Mouse (Mus musculus) stomach, postnatal 0 days (tissue): Measurements from ENCODE around the gene Copa. TPM values are rescaled to one million over a fixed set of nuclear protein-coding genes. Genes with fewer than 3 reads are reported as not detected.

Experiments used
- ATAC-seq: fragments of 200-750 bp; cut with Nextera tagmentation; 2 replicates; pipeline ENCODE4 v1.8.0; 2017; ENCODE audit not compliant: low FRiP score, low TSS enrichment
- DNase-seq: peaks from one replicate; pipeline ENCODE4 v3.0.0-alpha.2; 2016; ENCODE audit warnings: low spot score
- H3K27ac ChIP-seq: fragments of 300-500 bp; sonication (generic); replicated peaks from 2 replicates; pipeline ENCODE4 v1.5.1; 2014; ENCODE audit warnings: mild to moderate bottlenecking, control low read depth
- H3K27me3 ChIP-seq: fragments of 300-500 bp; sonication (generic); 2 replicates; pipeline ENCODE4 v1.6.1; 2014; ENCODE audit warnings: low read length; ENCODE audit not compliant: control insufficient read depth, insufficient read depth
- H3K36me3 ChIP-seq: fragments of 300-500 bp; sonication (generic); 2 replicates; pipeline ENCODE4 v1.6.1; 2014; ENCODE audit warnings: low read length, mixed read lengths; ENCODE audit not compliant: control insufficient read depth, insufficient read depth
- H3K4me1 ChIP-seq: fragments of 300-500 bp; sonication (generic); replicated peaks from 2 replicates; pipeline ENCODE4 v1.6.1; 2014; ENCODE audit warnings: antibody characterized with exemption; ENCODE audit not compliant: control insufficient read depth, insufficient read depth
- H3K4me2 ChIP-seq: fragments of 300-500 bp; sonication (generic); replicated peaks from 2 replicates; pipeline ENCODE4 v1.6.1; 2014; ENCODE audit warnings: low read depth, mild to moderate bottlenecking, control low read depth, moderate library complexity
- H3K4me3 ChIP-seq: fragments of 300-500 bp; sonication (generic); 2 replicates; pipeline ENCODE4 v1.5.1; 2014; ENCODE audit warnings: low read depth, low read length, control low read depth
- H3K9ac ChIP-seq: fragments of 300-500 bp; sonication (generic); 2 replicates; pipeline ENCODE4 v1.6.1; 2014; ENCODE audit warnings: mild to moderate bottlenecking, low read length, control low read depth, mixed read lengths
- H3K9me3 ChIP-seq: fragments of 300-500 bp; sonication (generic); 2 replicates; pipeline ENCODE4 v1.6.1; 2016; ENCODE audit warnings: low read length; ENCODE audit not compliant: control insufficient read depth
- CTCF ChIP-seq: IDR thresholded peaks from 2 replicates; pipeline ENCODE4 v1.5.1; 2016; ENCODE audit warnings: antibody characterized with exemption, low read depth, mild to moderate bottlenecking, moderate library complexity
- EP300 ChIP-seq: optimal IDR thresholded peaks from 2 replicates; pipeline ENCODE3; 2016; ENCODE audit warnings: antibody characterized with exemption
- WGBS: fragments of 180-500 bp; shearing (Covaris S2); extraction: QIAGEN DNeasy Blood & Tissue Kit; methylation state at CpG from one replicate; pipeline ENCODE4 v1.1.7; 2014; 5-methylcytosine and 5-hydroxymethylcytosine counted together
- polyA plus RNA-seq: library from polyadenylated mRNA; unstranded; fragments of >200 nt; fragmentation: Nextera tagmentation; extraction: Ambion mirVana; gene quantifications from 2 replicates; pipeline ENCODE4 v1.2.1, GENCODE M21; 2015

Copa gene
- polyA plus RNA-seq, 1 experiment from 2014 or later, result 89.6 TPM

DNA sequence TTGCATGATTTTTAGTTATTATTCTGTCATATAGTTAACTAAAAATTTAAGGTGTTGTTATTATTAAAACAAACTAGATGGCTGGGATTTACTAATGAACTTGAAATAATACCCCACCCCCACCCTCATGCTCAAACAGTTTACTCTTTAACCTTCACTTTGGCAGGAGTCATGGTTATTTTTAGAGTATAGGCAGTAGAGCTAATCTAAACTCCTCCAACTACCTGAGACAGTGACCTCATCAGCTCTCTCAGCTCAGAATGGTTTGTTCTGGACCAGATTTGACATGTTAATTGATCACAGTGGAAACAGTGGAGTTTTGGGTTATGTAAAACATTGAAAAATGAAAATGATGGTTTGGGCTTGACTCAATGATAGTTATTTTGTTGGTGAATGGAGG lies 78.2 kb downstream of the Copa start:
- Histone ChIP-seq H3K9me3 (no peaks in the 10 kb centered on the region), H3K36me3 (0 out of 2 replicates have a peak, but pooled peaks cover 2% of the 10 kb centered on the region), H3K4me1 (no peaks in the 10 kb centered on the region), H3K9ac (no peak overlapping the region), H3K4me3 (no peak overlapping the region), H3K27ac (no peak overlapping the region), H3K4me2 (no peak overlapping the region), H3K27me3 (no peaks in the 10 kb centered on the region)
- DNase-seq (no peak), ATAC-seq (peak; percentile 59; the same call in 1 of the 2 replicates)
- TF ChIP-seq EP300, result no peak
- no peak for TF ChIP-seq CTCF

DNA sequence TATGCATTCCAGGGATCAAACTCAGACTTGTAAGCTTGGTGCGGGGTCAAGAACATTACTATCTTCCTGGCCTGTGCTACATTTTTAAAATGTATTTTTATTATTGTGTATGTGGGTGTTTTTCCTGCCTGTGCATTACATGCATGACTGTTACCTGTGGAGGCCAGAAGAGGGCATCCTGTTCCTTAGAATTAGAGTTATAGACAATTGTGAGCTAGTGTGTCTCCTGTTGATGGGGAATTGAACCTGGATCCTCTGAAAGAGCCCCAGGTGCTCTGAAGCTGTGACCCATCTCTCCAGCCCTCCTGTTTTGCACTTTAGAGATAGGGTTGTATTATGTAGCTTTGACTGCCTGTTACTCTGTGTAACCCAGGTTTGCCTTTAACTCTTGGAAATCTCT lies 79.7 kb downstream of the Copa start:
- H3K4me2 ChIP-seq, result no peak overlapping the region
- no peaks in the 10 kb centered on the region for H3K27me3 ChIP-seq
- DNase-seq, result no peak
- no peak for ATAC-seq
- no peak overlapping the region for H3K9ac ChIP-seq
- no peaks in the 10 kb centered on the region for H3K4me1 ChIP-seq
- H3K9me3 ChIP-seq, result no peaks in the 10 kb centered on the region
- 83% methylated on average over 1 of the region's 1 CpGs for WGBS
- peak; percentile 75 for TF ChIP-seq CTCF
- no peak for TF ChIP-seq EP300
- H3K27ac ChIP-seq, result no peak overlapping the region
- H3K4me3 ChIP-seq, result no peak overlapping the region
- H3K36me3 ChIP-seq, result peaks cover 7% of the 10 kb centered on the region

DNA sequence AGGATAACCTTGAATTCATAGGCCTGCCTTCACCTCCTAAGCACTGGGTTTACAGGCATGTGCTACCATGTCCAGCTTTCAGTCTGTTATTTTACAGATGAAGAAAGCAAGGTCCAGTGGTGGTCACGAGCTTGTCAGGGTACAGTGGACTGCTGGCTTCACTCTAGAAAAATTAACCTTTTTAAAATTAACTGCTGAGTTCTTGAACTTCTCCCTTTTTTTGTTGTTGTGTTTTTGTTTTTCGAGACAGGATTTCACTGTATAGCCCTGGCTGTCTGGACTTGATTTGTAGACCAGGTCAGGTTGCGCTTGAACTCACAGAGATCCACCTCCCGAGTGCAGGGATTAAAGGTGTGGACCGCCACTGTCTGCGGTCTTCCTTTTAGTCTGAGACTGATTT lies 80.6 kb downstream of the Copa start:
- Histone ChIP-seq H3K9me3 (no peaks in the 10 kb centered on the region), H3K4me3 (no peak overlapping the region), H3K36me3 (peaks cover 11% of the 10 kb centered on the region), H3K4me1 (no peaks in the 10 kb centered on the region), H3K27me3 (no peaks in the 10 kb centered on the region), H3K27ac (no peak overlapping the region), H3K4me2 (no peak overlapping the region), H3K9ac (no peak overlapping the region)
- ATAC-seq, result no peak
- TF ChIP-seq EP300, result no peak
- no peak for TF ChIP-seq CTCF
- WGBS, result 84% methylated on average over 6 of the region's 6 CpGs
- DNase-seq, result no peak

DNA sequence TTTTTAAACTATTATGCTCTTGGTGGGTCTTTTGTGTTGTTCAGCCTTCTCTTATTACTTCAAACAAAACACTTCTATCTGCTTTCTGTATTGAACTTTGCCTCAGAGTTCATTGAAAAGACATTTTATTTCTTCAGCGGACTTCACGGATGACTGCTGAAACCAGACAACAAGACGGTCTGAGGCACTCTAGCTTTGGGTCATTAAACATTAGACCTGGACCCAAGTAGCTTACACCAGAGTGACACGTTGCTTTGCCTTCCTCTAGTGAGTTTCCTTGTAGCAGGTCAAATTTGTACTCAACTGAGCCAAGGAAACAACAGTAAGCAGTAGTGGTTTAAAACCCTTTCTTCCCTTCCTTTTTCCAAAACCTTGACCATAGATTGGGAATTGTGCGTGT lies 85.6 kb downstream of the Copa start:
- ATAC-seq (no peak), DNase-seq (no peak)
- TF ChIP-seq CTCF (no peak), EP300 (no peak)
- Histone ChIP-seq H3K27me3 (no peaks in the 10 kb centered on the region), H3K4me2 (no peak overlapping the region), H3K9me3 (no peaks in the 10 kb centered on the region), H3K4me1 (no peaks in the 10 kb centered on the region), H3K27ac (no peak overlapping the region), H3K9ac (no peak overlapping the region), H3K36me3 (peaks cover 34% of the 10 kb centered on the region), H3K4me3 (no peak overlapping the region)
- WGBS, result 91% methylated on average over 5 of the region's 5 CpGs

DNA sequence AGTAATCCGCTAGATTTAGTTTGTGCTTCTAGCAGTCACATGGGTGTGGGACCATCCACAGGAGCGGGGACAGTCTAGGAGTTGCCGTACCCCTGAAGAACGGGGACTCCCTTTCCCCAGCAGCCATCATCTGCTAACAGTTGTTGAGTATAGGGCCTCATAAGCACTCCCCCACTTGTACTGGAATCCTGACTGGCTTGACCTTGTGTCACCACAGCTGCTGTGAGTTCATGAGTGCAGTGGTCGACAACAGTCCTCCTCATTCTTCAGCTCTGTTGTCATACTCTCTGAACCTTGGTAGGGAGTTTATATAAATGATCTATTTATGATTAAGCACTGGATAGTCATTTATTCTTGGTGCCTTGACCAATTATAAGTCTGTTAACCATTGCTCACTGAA lies 87.5 kb downstream of the Copa start:
- Histone ChIP-seq H3K4me2 (no peak overlapping the region), H3K9me3 (no peaks in the 10 kb centered on the region), H3K4me1 (no peaks in the 10 kb centered on the region), H3K36me3 (peaks cover 41% of the 10 kb centered on the region), H3K27ac (no peak overlapping the region), H3K9ac (no peak overlapping the region), H3K4me3 (no peak overlapping the region), H3K27me3 (no peaks in the 10 kb centered on the region)
- no peak for DNase-seq
- no peak for TF ChIP-seq EP300
- no peak for TF ChIP-seq CTCF
- ATAC-seq, result no peak
- WGBS, result 96% methylated on average over 5 of the region's 5 CpGs

Other genes with a start within 250 kb of the Copa start
- gene Cd84, start 242.8 kb upstream of the Copa start, polyA plus RNA-seq, result 1.5 and 1.8 TPM in 2 replicates
- gene Gm10521, start 186.9 kb upstream of the Copa start, polyA plus RNA-seq, result not detected in 2 replicates
- gene Slamf6, start 165.0 kb upstream of the Copa start, polyA plus RNA-seq, result 0.06 and 0.36 TPM in 2 replicates
- gene Vangl2, start 54.1 kb upstream of the Copa start, polyA plus RNA-seq, result 5.2 and 5.4 TPM in 2 replicates
- not detected in 2 replicates for gene Nhlh1, start 25.0 kb upstream of the Copa start, polyA plus RNA-seq
- 79.3 and 84.2 TPM in 2 replicates for gene Ncstn, start 266 bp downstream of the Copa start, polyA plus RNA-seq
- gene Pex19, start 44.2 kb downstream of the Copa start, polyA plus RNA-seq, result 82.9 and 92.0 TPM in 2 replicates
- 57.0 and 59.8 TPM in 2 replicates for gene Dcaf8, start 65.6 kb downstream of the Copa start, polyA plus RNA-seq
- gene Pea15a, start 124.3 kb downstream of the Copa start, polyA plus RNA-seq, result 79.4 and 81.6 TPM in 2 replicates
- 9.8 and 9.9 TPM in 2 replicates for gene Casq1, start 137.3 kb downstream of the Copa start, polyA plus RNA-seq
- gene Atp1a4, start 175.9 kb downstream of the Copa start, polyA plus RNA-seq, result not detected in 2 replicates
- gene Igsf8, start 179.1 kb downstream of the Copa start, polyA plus RNA-seq, result 19.1 and 19.5 TPM in 2 replicates
- 3.1 and 4.1 TPM in 2 replicates for gene Atp1a2, start 215.5 kb downstream of the Copa start, polyA plus RNA-seq
- gene Kcnj9, start 246.8 kb downstream of the Copa start, polyA plus RNA-seq, result 0.07 TPM in 2 replicates